In genomic region chr4:134312901-134313300, GRCm38 (mm10) we compare ENCODE assay signal across 1 mouse cellular context.
TF ChIP-seq lines count a peak whose summit lies in the region.

No protein-coding gene starts in this region.

TF ChIP-seq in ES-E14, 5 proteins besides CTCF, POLR2A, EP300 and RAD21:
- no peak for TF ChIP-seq MAFK (IDR thresholded peaks at IDR 0.05; ENCODE audit: insufficient read depth, low read depth, low read length)
- no peak for TF ChIP-seq HCFC1 (IDR thresholded peaks at IDR 0.05; ENCODE audit: borderline replicate concordance, insufficient read depth, low read length)
- TF ChIP-seq CHD2 (IDR thresholded peaks at IDR 0.05; ENCODE audit: low read depth, low read length), result no peak
- TF ChIP-seq ZC3H11A (IDR thresholded peaks at IDR 0.05; ENCODE audit: borderline replicate concordance, low read depth, low read length), result peak; percentile 36; the same call in 1 of the 2 replicates
- 0 out of 2 replicates have a peak, but pooled peaks have one; percentile 24 for TF ChIP-seq ZNF384 (IDR thresholded peaks at IDR 0.05; ENCODE audit: low read depth, low read length)
